11 mouse cellular contexts compared by ENCODE assay signal in genomic region chr10:119114653-119115052, GRCm38 (mm10).
A peak's percentile ranks its signal among the peaks of the same experiment; 100 is the strongest.
DNase-seq lines count a peak whose midpoint lies in the region; ATAC-seq and TF ChIP-seq lines count a peak whose summit lies in the region.
"Had no signal": no experiment of that assay in that cellular context is flagged by ENCODE, and none has a peak within 500 bp of the region (broad histone marks: within the 10 kb centered on the region; RNA-seq: fewer than 3 reads in every experiment).

No protein-coding gene starts in this region.

- WGBS in embryonic facial prominence, embryonic 12.5 days: 62% methylated on average over 10 of the region's 10 CpGs
- WGBS in embryonic facial prominence, embryonic 10.5 days: 71% methylated on average over 10 of the region's 10 CpGs
- WGBS in lung, embryonic 14.5 days: 9% methylated on average over 10 of the region's 10 CpGs
- 27% methylated on average over 10 of the region's 10 CpGs for WGBS in intestine, embryonic 16.5 days
- WGBS in limb, embryonic 10.5 days: 41% methylated on average over 10 of the region's 10 CpGs

- no peaks in the 10 kb centered on the region for H3K27me3 ChIP-seq in embryonic facial prominence, embryonic 12.5 days
- no peaks in the 10 kb centered on the region for H3K27me3 ChIP-seq in embryonic facial prominence, embryonic 10.5 days (replicated peaks; ENCODE audit: low read depth, poor library complexity, severe bottlenecking)
- H3K27me3 ChIP-seq in lung, embryonic 14.5 days (ENCODE audit: insufficient read depth, low read length): no peaks in the 10 kb centered on the region
- no peaks in the 10 kb centered on the region for H3K27me3 ChIP-seq in intestine, embryonic 16.5 days (replicated peaks; ENCODE audit: control insufficient read depth, insufficient read depth, low read length)
- H3K27me3 ChIP-seq in limb, embryonic 10.5 days (ENCODE audit: low read depth, poor library complexity, severe bottlenecking): no peaks in the 10 kb centered on the region
- H3K27me3 ChIP-seq: midbrain, embryonic 15.5 days had no signal

- no peak overlapping the region for H3K27ac ChIP-seq in embryonic facial prominence, embryonic 12.5 days
- H3K27ac ChIP-seq in embryonic facial prominence, embryonic 10.5 days (replicated peaks): no peak overlapping the region
- H3K27ac ChIP-seq in lung, embryonic 14.5 days (ENCODE audit: low read depth): no peak overlapping the region
- no peak overlapping the region for H3K27ac ChIP-seq in intestine, embryonic 16.5 days (ENCODE audit: low read length)
- H3K27ac ChIP-seq in limb, embryonic 10.5 days: no peak overlapping the region
- H3K27ac ChIP-seq: midbrain, embryonic 15.5 days had no signal

- no peak overlapping the region for H3K9ac ChIP-seq in embryonic facial prominence, embryonic 12.5 days
- H3K9ac ChIP-seq in lung, embryonic 14.5 days: no peak overlapping the region
- H3K9ac ChIP-seq in intestine, embryonic 16.5 days (ENCODE audit: low read depth, low read length): peak overlapping the region; percentile 21; the same call in 1 of the 2 replicates
- H3K9ac ChIP-seq: midbrain, embryonic 15.5 days had no signal

- H3K36me3 ChIP-seq in embryonic facial prominence, embryonic 12.5 days: no peaks in the 10 kb centered on the region
- H3K36me3 ChIP-seq in embryonic facial prominence, embryonic 10.5 days (replicated peaks): no peaks in the 10 kb centered on the region
- H3K36me3 ChIP-seq in lung, embryonic 14.5 days (ENCODE audit: insufficient read depth): no peaks in the 10 kb centered on the region
- H3K36me3 ChIP-seq in intestine, embryonic 16.5 days (ENCODE audit: control insufficient read depth, insufficient read depth, low read length): no peaks in the 10 kb centered on the region
- H3K36me3 ChIP-seq in limb, embryonic 10.5 days: no peaks in the 10 kb centered on the region
- H3K36me3 ChIP-seq: midbrain, embryonic 15.5 days had no signal

- 0 out of 2 replicates have a peak, but pooled peaks have one; percentile 28 for ATAC-seq in embryonic facial prominence, embryonic 12.5 days (ENCODE audit: insufficient number of reproducible peaks, insufficient read depth, low FRiP score, low TSS enrichment)
- ATAC-seq in lung, embryonic 14.5 days (ENCODE audit: insufficient read depth): peak; percentile 49; the same call in 1 of the 2 replicates
- peak; percentile 93 for ATAC-seq in intestine, embryonic 16.5 days
- peak; percentile 92 for ATAC-seq in megakaryocyte-erythroid progenitor cell, adult 5-6 weeks (replicated peaks; ENCODE audit: low FRiP score, low TSS enrichment, poor library complexity, severe bottlenecking)
- ATAC-seq: midbrain, embryonic 15.5 days had no signal

- H3K4me3 ChIP-seq in embryonic facial prominence, embryonic 12.5 days: no peak overlapping the region
- no peak overlapping the region for H3K4me3 ChIP-seq in embryonic facial prominence, embryonic 10.5 days
- H3K4me3 ChIP-seq in lung, embryonic 14.5 days (ENCODE audit: low read depth, low read length): no peak overlapping the region
- no peak overlapping the region for H3K4me3 ChIP-seq in intestine, embryonic 16.5 days (ENCODE audit: low read length)
- no peak overlapping the region for H3K4me3 ChIP-seq in limb, embryonic 10.5 days
- H3K4me3 ChIP-seq: erythroblast, embryonic 14.5 days; midbrain, embryonic 15.5 days had no signal

- TF ChIP-seq CTCF in lung, embryonic 14.5 days (IDR thresholded peaks at IDR 0.05; ENCODE audit: low read depth): no peak

- H3K4me2 ChIP-seq in embryonic facial prominence, embryonic 12.5 days (replicated peaks): no peak overlapping the region
- H3K4me2 ChIP-seq in lung, embryonic 14.5 days: peak overlapping the region; percentile 18; the same call in 1 of the 2 replicates
- H3K4me2 ChIP-seq in intestine, embryonic 16.5 days (ENCODE audit: low read depth, low read length): peak overlapping the region; percentile 24; the same call in 1 of the 2 replicates
- H3K4me2 ChIP-seq: midbrain, embryonic 15.5 days had no signal

- H3K4me1 ChIP-seq in embryonic facial prominence, embryonic 12.5 days: no peaks in the 10 kb centered on the region
- peaks cover 3% of the 10 kb centered on the region; the same call in 1 of the 2 replicates for H3K4me1 ChIP-seq in embryonic facial prominence, embryonic 10.5 days
- H3K4me1 ChIP-seq in lung, embryonic 14.5 days (ENCODE audit: insufficient read depth): no peaks in the 10 kb centered on the region
- H3K4me1 ChIP-seq in intestine, embryonic 16.5 days (ENCODE audit: control insufficient read depth, insufficient read depth, low read length): 0 out of 2 replicates have a peak, but pooled peaks cover 4% of the 10 kb centered on the region
- H3K4me1 ChIP-seq in limb, embryonic 10.5 days: peaks cover 7% of the 10 kb centered on the region

- H3K9me3 ChIP-seq in embryonic facial prominence, embryonic 12.5 days: no peaks in the 10 kb centered on the region
- H3K9me3 ChIP-seq in embryonic facial prominence, embryonic 10.5 days: no peaks in the 10 kb centered on the region
- H3K9me3 ChIP-seq in lung, embryonic 14.5 days (ENCODE audit: low read depth, low read length): no peaks in the 10 kb centered on the region
- H3K9me3 ChIP-seq in intestine, embryonic 16.5 days (ENCODE audit: control insufficient read depth, low read length): no peaks in the 10 kb centered on the region
- no peaks in the 10 kb centered on the region for H3K9me3 ChIP-seq in limb, embryonic 10.5 days (replicated peaks)
- H3K9me3 ChIP-seq: midbrain, embryonic 15.5 days had no signal

- no peak for DNase-seq in embryonic facial prominence, embryonic 10.5 days (ENCODE audit: low spot score)
- no peak for DNase-seq in lung, embryonic 14.5 days
- no peak for DNase-seq in lung, postnatal 14 days
- no peak for DNase-seq in limb, embryonic 10.5 days (ENCODE audit: low spot score)
- DNase-seq in adrenal gland, postnatal 4 days (ENCODE audit: low spot score in 2 of 2): no peak
- DNase-seq: cerebellum, adult 11-12 months had no signal

Comparison
In these comparisons a context has a peak if more than half of its experiments do, and no peak if none do; other contexts are left out.
1. ATAC-seq: peak in every context shown above with its lines; median percentile 93 in intestine, embryonic 16.5 days; 92 in megakaryocyte-erythroid progenitor cell, adult 5-6 weeks; 49 in lung, embryonic 14.5 days; 28 in embryonic facial prominence, embryonic 12.5 days.